Mouse (Mus musculus) frontal cortex, postnatal 10 days (tissue): Measurements from ENCODE around the gene Cdan1.

Experiments used
- DNase-seq, 2 experiments: peaks; one replicate each; pipeline ENCODE4 v3.0.0; 2022; ENCODE audit warnings: low spot score in 2 of 2, mixed read lengths in 1 of 2

The Cdan1 gene

GRCm38 (mm10) chr2:120849449-120850423 lies at the start of gene Cdan1:
Gene Cdan1, minus strand, starts transcription at chr2:120850128.
- peak; percentile 27 to 50 for DNase-seq

- no peak for DNase-seq
Measured at GRCm38 (mm10) chr2:120896361-120896760, 46.4 kb upstream of the Cdan1 start.

DNA sequence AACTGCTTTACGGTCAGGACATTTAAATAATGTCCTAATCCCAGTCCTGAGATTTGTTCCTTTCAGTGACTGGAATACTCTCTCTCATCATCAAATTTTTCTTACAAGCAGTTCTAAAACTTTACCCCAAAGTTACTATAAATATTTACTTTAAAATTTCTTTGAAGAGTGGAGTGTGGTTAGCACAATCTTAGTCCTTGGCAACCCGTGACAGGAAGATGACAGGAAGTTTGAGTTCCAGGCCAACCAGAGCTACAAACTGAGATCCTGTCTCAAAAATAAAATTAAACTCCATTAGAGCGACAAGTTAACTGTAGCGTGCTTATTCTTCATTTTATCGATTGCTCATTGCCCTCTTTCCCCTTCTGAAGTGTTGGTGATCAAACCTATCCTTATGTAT lies 37.7 kb upstream of the Cdan1 start:
- no peak for DNase-seq

GRCm38 (mm10) chr2:120873192-120873591 lies 23.3 kb upstream of the Cdan1 start:
- no peak for DNase-seq

DNA sequence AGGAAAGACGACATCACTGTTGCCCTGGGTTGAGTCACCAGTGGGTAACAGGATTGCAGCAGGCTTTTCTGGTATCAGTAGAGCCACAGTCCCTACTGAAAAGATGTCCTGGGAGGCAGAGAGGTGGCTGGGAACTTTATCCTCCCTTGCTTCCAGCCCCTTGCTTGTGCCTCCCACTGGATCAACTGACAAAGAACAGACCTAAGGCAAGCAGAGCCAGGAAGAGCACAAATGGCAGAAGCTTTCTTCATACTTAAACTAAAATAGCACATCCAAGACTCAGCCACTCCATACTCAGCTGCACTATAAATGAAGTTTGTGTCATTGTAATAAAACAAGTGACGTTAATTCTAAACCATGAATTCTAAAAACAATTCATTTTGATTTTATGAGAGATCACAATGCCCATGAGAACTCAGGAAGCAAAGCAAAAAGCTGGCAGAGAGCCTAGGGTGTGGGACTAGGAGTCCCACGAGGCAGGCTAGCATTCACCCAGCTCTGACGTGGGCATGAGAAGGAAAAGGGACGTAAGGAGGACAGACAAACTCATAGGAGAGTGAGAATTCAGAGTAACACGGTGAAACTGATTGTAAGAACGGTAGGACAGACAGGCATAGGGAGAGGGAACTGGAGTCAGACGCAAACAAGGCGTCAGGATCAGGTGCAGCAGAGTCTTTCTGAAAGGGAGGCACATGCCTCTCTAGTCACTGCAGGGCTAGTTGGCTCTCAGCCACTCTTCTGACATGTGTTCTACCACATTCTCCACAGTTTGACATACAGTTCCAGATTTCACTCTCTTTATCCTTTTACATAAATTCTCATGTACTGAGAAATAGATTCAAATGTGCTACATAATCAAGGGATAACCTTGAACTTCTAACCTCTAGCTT lies 21.8 kb upstream of the Cdan1 start:
- DNase-seq = no peak

- DNase-seq = no peak
Measured at GRCm38 (mm10) chr2:120867336-120867735, 17.4 kb upstream of the Cdan1 start.

DNA sequence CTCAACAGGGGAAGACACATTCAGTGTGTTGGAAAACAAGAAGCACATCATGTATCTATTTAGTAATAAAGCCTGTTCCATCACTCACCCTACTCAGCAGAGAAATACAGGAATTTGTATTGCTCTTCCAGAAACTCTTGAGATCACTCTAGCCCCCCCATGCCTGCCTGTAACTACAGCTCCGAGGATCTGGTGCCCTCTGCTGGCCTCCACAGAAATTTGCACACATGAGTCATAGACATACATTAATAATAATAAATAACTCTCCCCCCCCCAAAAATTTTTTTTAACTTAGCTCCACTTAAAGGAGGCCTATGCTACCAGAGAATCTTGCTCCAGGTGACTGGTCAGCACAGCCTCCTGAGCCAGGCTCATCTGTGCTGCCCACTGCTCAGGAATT lies 16.6 kb upstream of the Cdan1 start:
- peak in 1 of 2 experiments; percentile 14 for DNase-seq

DNA sequence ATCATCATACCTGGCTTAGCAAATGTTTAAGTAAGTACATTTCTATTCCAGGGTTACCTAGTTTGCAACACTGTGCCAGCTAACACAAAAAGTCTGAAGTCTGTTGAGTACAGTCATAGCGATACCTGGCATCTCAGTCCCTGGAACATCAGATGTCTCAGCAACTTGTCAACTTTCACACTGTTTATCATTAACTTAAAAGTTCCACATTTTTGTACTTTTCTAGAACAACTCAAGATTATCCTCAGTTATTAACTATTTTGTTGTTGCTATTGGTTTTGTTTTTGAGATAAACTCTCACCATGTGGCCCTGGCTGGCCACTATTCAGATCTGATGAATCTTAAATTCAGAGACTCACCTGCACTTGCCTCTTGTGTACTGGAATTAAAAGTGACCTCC lies 13.5 kb upstream of the Cdan1 start:
- no peak for DNase-seq

DNA sequence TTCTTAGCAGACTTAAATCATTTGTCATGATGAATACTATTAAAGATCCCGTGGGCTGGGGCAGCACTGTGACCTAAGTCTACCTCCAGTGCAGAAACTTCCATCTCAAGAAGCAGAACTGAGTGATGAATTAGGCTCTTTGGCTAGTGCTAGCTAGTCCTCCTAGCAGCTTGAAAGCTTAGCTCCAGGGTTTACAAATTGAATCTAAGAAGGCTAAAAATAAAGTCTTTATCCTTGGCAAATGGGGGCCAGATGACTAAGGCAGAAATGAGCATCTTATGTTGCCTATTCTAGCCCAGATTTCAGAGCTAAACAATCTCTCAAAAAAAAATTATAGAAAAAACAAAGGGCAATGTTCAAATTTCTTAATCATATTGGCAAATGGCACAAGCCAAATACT lies 10.8 kb upstream of the Cdan1 start:
- DNase-seq = no peak

- no peak for DNase-seq
Measured at GRCm38 (mm10) chr2:120858131-120858530, 8.2 kb upstream of the Cdan1 start.

GRCm38 (mm10) chr2:120853151-120853550 lies 3.2 kb upstream of the Cdan1 start:
- no peak for DNase-seq

- no peak for DNase-seq
Measured at GRCm38 (mm10) chr2:120852626-120853025, 2.7 kb upstream of the Cdan1 start.

DNA sequence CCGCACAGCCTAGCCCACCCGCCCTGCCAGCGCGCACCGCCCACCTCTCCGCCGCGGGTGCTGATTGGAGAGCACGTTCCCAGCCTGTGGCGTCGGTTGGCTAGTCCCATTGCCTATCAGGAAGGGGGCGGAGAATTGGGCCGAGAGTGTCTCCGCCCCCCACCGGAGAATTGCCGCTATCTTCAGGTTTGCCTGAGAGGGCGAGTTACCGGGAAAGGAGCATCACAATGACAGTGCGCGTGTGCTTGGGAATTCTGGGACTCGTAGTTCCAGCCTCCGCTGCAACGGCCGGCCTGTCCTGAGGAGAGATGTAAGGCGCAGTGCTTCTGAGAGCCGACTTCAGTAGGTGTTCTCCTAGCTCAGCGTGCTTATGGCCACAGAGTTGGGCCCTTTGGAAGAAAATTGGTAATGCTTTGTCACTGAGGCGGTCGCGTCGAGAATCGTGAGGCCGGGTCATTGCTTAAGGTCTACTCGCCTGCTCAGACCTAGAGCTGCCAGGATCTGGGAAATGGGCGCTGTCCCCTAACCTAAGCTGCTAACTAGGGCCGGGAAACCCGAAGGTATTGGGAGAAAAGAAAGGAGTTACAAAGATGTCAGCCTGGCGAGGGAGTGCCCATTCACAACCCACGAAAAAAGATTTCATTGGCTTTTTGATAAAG lies 625 bp upstream of the Cdan1 start, which contains the start of gene Ttbk2:
Gene Ttbk2, minus strand, starts transcription at position 181 of the 659 bp plus-strand sequence.
- DNase-seq = peak; percentile 94 to 97

- DNase-seq = no peak
Measured at GRCm38 (mm10) chr2:120845280-120845679, 4.6 kb downstream of the Cdan1 start.

DNA sequence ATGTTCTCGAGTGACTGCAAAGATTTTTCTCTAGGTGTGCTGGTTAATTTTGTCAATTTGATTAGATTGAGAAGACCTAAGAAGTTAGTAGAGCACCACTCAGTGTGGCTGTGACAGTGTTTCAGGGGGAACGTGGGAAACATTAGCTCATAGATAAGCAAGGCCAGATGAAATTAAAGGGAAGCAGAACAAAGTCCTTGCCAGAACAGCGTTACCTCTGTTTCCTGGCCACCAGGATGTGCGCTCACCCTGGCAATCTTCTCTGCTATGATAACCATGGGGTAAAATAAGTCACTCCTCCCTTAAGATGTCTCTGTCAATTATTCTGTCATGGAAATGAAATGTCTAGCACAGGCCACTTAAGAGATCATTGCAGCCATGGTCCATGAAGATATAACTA lies 5.9 kb downstream of the Cdan1 start:
- DNase-seq = no peak

GRCm38 (mm10) chr2:120841211-120841610 lies 8.7 kb downstream of the Cdan1 start:
- no peak for DNase-seq

GRCm38 (mm10) chr2:120835167-120835566 lies 14.8 kb downstream of the Cdan1 start:
- DNase-seq = no peak

- no peak for DNase-seq
Measured at GRCm38 (mm10) chr2:120826936-120827638, 22.8 kb downstream of the Cdan1 start.

GRCm38 (mm10) chr2:120770265-120770935 lies 79.5 kb downstream of the Cdan1 start:
- DNase-seq = no peak

GRCm38 (mm10) chr2:120761922-120762321 lies 88.0 kb downstream of the Cdan1 start:
- DNase-seq = no peak

GRCm38 (mm10) chr2:120748041-120748440 lies 101.9 kb downstream of the Cdan1 start:
- no peak for DNase-seq
